Mouse (Mus musculus): Measurements from ENCODE around the gene Foxr1. TPM values are rescaled to one million over a fixed set of nuclear protein-coding genes. Genes with fewer than 3 reads are reported as not detected.
A peak's percentile ranks its signal among the peaks of the same experiment; 100 is the strongest.

Foxr1 gene
- polyA plus RNA-seq, 1 experiment from 2014 or later = not detected

GRCm38 (mm10) chr9:44482112-44482511 lies 41.2 kb upstream of the Foxr1 start:
- H3K27ac ChIP-seq (replicated peaks; ENCODE audit: low read depth, low read length) = peak overlapping the region; percentile 93; the same call in 1 of the 2 replicates
- H3K36me3 ChIP-seq (replicated peaks; ENCODE audit: control insufficient read depth, insufficient read depth, low read depth, low read length) = no peaks in the 10 kb centered on the region
- WGBS = 7% methylated on average over 3 of the region's 3 CpGs
- ATAC-seq (replicated peaks; ENCODE audit: insufficient number of reproducible peaks, low FRiP score, low TSS enrichment, low read depth) (no peak), DNase-seq (ENCODE audit: low spot score) (no peak)
- no peak overlapping the region for H3K9ac ChIP-seq (replicated peaks; ENCODE audit: low read length)
- H3K4me3 ChIP-seq (ENCODE audit: low read depth, low read length) = peak overlapping the region; percentile 98; the same call in 1 of the 2 replicates
- H3K9me3 ChIP-seq (replicated peaks; ENCODE audit: control insufficient read depth, low read length) = no peaks in the 10 kb centered on the region
- no peaks in the 10 kb centered on the region for H3K27me3 ChIP-seq (ENCODE audit: control insufficient read depth, insufficient read depth, low read length)
- peak overlapping the region; percentile 81 for H3K4me2 ChIP-seq (ENCODE audit: low read depth, low read length)
- peaks cover 21% of the 10 kb centered on the region; the same call in 1 of the 2 replicates for H3K4me1 ChIP-seq (ENCODE audit: control insufficient read depth, insufficient read depth, low read length)

GRCm38 (mm10) chr9:44479628-44480428 lies 38.9 kb upstream of the Foxr1 start:
- WGBS = under 1% methylated on average over 26 of the region's 26 CpGs
- H3K27me3 ChIP-seq (ENCODE audit: control insufficient read depth, insufficient read depth, low read length) = no peaks in the 10 kb centered on the region
- ATAC-seq (replicated peaks; ENCODE audit: insufficient number of reproducible peaks, low FRiP score, low TSS enrichment, low read depth) (peak; percentile 36), DNase-seq (ENCODE audit: low spot score) (peak; percentile 91)
- H3K4me1 ChIP-seq (ENCODE audit: control insufficient read depth, insufficient read depth, low read length) = peaks cover 4% of the 10 kb centered on the region; the same call in 1 of the 2 replicates
- H3K36me3 ChIP-seq (replicated peaks; ENCODE audit: control insufficient read depth, insufficient read depth, low read depth, low read length) = no peaks in the 10 kb centered on the region
- no peaks in the 10 kb centered on the region for H3K9me3 ChIP-seq (replicated peaks; ENCODE audit: control insufficient read depth, low read length)
- H3K9ac ChIP-seq (replicated peaks; ENCODE audit: low read length) = peak overlapping the region; percentile 54
- peak overlapping the region; percentile 88 for H3K27ac ChIP-seq (replicated peaks; ENCODE audit: low read depth, low read length)
- H3K4me2 ChIP-seq (ENCODE audit: low read depth, low read length) = peak overlapping the region; percentile 67
- H3K4me3 ChIP-seq (ENCODE audit: low read depth, low read length) = peak overlapping the region; percentile 74

- H3K4me3 ChIP-seq (ENCODE audit: low read depth, low read length) = peak overlapping the region; percentile 74
- peak overlapping the region; percentile 67 for H3K4me2 ChIP-seq (ENCODE audit: low read depth, low read length)
- H3K36me3 ChIP-seq (replicated peaks; ENCODE audit: control insufficient read depth, insufficient read depth, low read depth, low read length) = no peaks in the 10 kb centered on the region
- ATAC-seq (replicated peaks; ENCODE audit: insufficient number of reproducible peaks, low FRiP score, low TSS enrichment, low read depth) (peak; percentile 58), DNase-seq (ENCODE audit: low spot score) (peak; percentile 93)
- under 1% methylated on average over 29 of the region's 29 CpGs for WGBS
- no peaks in the 10 kb centered on the region for H3K9me3 ChIP-seq (replicated peaks; ENCODE audit: control insufficient read depth, low read length)
- peak overlapping the region; percentile 88 for H3K27ac ChIP-seq (replicated peaks; ENCODE audit: low read depth, low read length)
- H3K27me3 ChIP-seq (ENCODE audit: control insufficient read depth, insufficient read depth, low read length) = no peaks in the 10 kb centered on the region
- peaks cover 3% of the 10 kb centered on the region; the same call in 1 of the 2 replicates for H3K4me1 ChIP-seq (ENCODE audit: control insufficient read depth, insufficient read depth, low read length)
- peak overlapping the region; percentile 54 for H3K9ac ChIP-seq (replicated peaks; ENCODE audit: low read length)
These were observed 38.1 kb upstream of the Foxr1 start for GRCm38 (mm10) chr9:44478959-44479605.

- H3K9ac ChIP-seq (replicated peaks; ENCODE audit: low read length) = peak overlapping the region; percentile 54
- under 1% methylated on average over 26 of the region's 27 CpGs for WGBS
- peak overlapping the region; percentile 74 for H3K4me3 ChIP-seq (ENCODE audit: low read depth, low read length)
These were observed 37.4 kb upstream of the Foxr1 start for GRCm38 (mm10) chr9:44478229-44478921.

DNA sequence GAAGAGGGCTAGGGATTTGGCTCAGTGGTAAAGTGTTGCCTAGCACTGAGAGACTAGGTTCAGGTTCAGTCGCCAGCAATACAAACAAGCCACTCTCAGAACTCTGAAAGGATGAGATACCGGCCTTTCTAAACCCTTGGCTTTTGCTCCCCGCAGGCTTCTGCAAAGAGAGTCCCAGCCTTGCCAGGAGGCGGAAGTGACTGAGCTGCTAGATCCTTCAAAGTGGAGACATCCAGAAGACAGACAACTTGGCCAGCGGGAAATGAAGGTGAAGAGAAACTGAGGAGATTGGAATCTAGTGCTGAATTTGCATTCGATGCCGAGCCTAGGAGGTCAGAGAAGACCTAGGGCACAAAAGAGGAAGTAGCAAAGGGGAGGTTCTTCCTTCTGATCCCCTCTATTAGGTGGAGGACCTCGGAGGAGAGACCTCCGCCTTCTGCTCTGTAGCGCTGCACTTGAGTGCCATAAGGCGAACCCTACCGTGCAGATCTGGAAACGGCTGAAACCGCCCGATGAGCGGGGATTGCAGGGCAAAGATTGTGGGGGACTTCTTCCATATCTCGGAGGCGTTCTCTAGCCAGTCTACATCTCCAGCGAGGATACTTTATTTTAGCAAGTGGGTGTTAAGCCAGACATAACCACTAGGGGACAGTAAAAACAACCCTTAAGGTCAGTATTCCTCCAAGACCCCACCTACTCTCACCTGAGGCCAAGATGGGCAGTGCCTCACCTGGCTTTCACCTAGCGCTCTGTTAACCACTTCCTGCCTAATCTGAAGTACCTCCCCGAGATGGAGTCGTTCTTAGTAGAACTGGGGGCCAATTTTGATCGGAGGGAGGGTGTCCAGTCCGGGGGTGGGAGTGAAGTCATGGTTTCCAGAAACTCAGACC lies 36.6 kb upstream of the Foxr1 start:
- Histone ChIP-seq H3K27me3 (ENCODE audit: control insufficient read depth, insufficient read depth, low read length) (no peaks in the 10 kb centered on the region), H3K27ac (replicated peaks; ENCODE audit: low read depth, low read length) (no peak overlapping the region), H3K4me3 (ENCODE audit: low read depth, low read length) (peak overlapping the region; percentile 74), H3K9ac (replicated peaks; ENCODE audit: low read length) (peak overlapping the region; percentile 43), H3K4me2 (ENCODE audit: low read depth, low read length) (peak overlapping the region; percentile 67), H3K36me3 (replicated peaks; ENCODE audit: control insufficient read depth, insufficient read depth, low read depth, low read length) (no peaks in the 10 kb centered on the region), H3K4me1 (ENCODE audit: control insufficient read depth, insufficient read depth, low read length) (peaks cover 3% of the 10 kb centered on the region; the same call in 1 of the 2 replicates), H3K9me3 (replicated peaks; ENCODE audit: control insufficient read depth, low read length) (no peaks in the 10 kb centered on the region)
- ATAC-seq (replicated peaks; ENCODE audit: insufficient number of reproducible peaks, low FRiP score, low TSS enrichment, low read depth) (no peak), DNase-seq (ENCODE audit: low spot score) (peak; percentile 87)
- 4% methylated on average over 24 of the region's 24 CpGs for WGBS

More at GRCm38 (mm10) chr9:44478229-44478921, 37.4 kb upstream of the Foxr1 start:
- H3K4me1 ChIP-seq (ENCODE audit: control insufficient read depth, insufficient read depth, low read length) = peaks cover 3% of the 10 kb centered on the region; the same call in 1 of the 2 replicates
- peak; percentile 97 for DNase-seq (ENCODE audit: low spot score)
- no peaks in the 10 kb centered on the region for H3K27me3 ChIP-seq (ENCODE audit: control insufficient read depth, insufficient read depth, low read length)
- peak overlapping the region; percentile 88 for H3K27ac ChIP-seq (replicated peaks; ENCODE audit: low read depth, low read length)
- H3K9me3 ChIP-seq (replicated peaks; ENCODE audit: control insufficient read depth, low read length) = no peaks in the 10 kb centered on the region
- peak overlapping the region; percentile 67 for H3K4me2 ChIP-seq (ENCODE audit: low read depth, low read length)
- H3K36me3 ChIP-seq (replicated peaks; ENCODE audit: control insufficient read depth, insufficient read depth, low read depth, low read length) = no peaks in the 10 kb centered on the region
- ATAC-seq (replicated peaks; ENCODE audit: insufficient number of reproducible peaks, low FRiP score, low TSS enrichment, low read depth) = peak; percentile 31

DNA sequence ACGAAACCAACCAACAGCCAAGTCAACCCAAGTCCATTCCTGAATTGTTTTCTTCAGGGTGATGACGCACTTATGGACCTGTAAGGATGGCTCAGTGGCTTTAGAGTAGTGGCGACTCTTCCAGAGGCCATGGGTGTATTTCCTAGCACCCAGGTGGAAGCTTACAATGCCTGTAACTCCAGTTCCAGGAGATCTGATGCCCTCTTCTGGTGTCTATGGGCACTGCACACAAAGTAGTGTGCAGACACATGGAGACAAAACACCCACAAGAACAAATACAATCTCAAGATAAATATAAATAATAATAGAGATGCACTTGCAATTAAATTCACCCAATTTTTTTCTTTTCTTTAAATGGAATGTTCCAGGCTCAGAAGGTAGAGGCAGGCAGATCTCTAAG lies 35.0 kb upstream of the Foxr1 start:
- WGBS = 94% methylated on average over 3 of the region's 3 CpGs

DNA sequence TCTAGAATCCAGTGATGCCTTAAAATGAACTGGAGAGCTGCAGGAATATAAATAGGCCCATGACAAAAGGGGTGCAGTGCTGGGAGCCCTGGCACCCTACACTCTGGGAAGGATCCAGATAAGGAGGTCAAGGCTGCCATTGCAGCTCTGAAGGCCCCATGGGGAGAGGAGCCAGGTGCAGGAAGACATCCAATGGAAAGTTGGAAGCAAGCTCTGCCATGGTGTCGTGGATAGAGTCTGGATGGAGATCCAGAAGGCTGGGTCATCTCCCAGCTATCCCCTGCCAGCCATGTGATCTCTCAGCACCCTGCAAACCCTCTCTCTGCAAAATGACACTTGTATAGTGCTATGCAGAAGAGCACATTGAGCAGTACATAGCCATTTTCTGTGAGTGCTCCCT lies 33.4 kb upstream of the Foxr1 start:
- no peak overlapping the region for H3K4me2 ChIP-seq (ENCODE audit: low read depth, low read length)
- H3K36me3 ChIP-seq (replicated peaks; ENCODE audit: control insufficient read depth, insufficient read depth, low read depth, low read length) = no peaks in the 10 kb centered on the region
- no peaks in the 10 kb centered on the region for H3K9me3 ChIP-seq (replicated peaks; ENCODE audit: control insufficient read depth, low read length)
- no peak overlapping the region for H3K9ac ChIP-seq (replicated peaks; ENCODE audit: low read length)
- H3K4me1 ChIP-seq (ENCODE audit: control insufficient read depth, insufficient read depth, low read length) = no peaks in the 10 kb centered on the region
- WGBS = 53% methylated on average over 1 of the region's 1 CpGs
- H3K27me3 ChIP-seq (ENCODE audit: control insufficient read depth, insufficient read depth, low read length) = no peaks in the 10 kb centered on the region
- DNase-seq (ENCODE audit: low spot score) (no peak), ATAC-seq (replicated peaks; ENCODE audit: insufficient number of reproducible peaks, low FRiP score, low TSS enrichment, low read depth) (no peak)
- H3K4me3 ChIP-seq (ENCODE audit: low read depth, low read length) = no peak overlapping the region
- H3K27ac ChIP-seq (replicated peaks; ENCODE audit: low read depth, low read length) = no peak overlapping the region

More for the DNA sequence above, 35.0 kb upstream of the Foxr1 start:
- DNase-seq (ENCODE audit: low spot score) (no peak), ATAC-seq (replicated peaks; ENCODE audit: insufficient number of reproducible peaks, low FRiP score, low TSS enrichment, low read depth) (no peak)
- no peak overlapping the region for H3K9ac ChIP-seq (replicated peaks; ENCODE audit: low read length)
- no peaks in the 10 kb centered on the region for H3K9me3 ChIP-seq (replicated peaks; ENCODE audit: control insufficient read depth, low read length)
- H3K4me2 ChIP-seq (ENCODE audit: low read depth, low read length) = no peak overlapping the region
- peaks cover 3% of the 10 kb centered on the region; the same call in 1 of the 2 replicates for H3K4me1 ChIP-seq (ENCODE audit: control insufficient read depth, insufficient read depth, low read length)
- no peak overlapping the region for H3K27ac ChIP-seq (replicated peaks; ENCODE audit: low read depth, low read length)
- no peaks in the 10 kb centered on the region for H3K36me3 ChIP-seq (replicated peaks; ENCODE audit: control insufficient read depth, insufficient read depth, low read depth, low read length)
- H3K4me3 ChIP-seq (ENCODE audit: low read depth, low read length) = no peak overlapping the region
- no peaks in the 10 kb centered on the region for H3K27me3 ChIP-seq (ENCODE audit: control insufficient read depth, insufficient read depth, low read length)
